Mouse (Mus musculus) lung, adult 2 months (tissue): ENCODE data around the gene Ifrd2.

ENCODE experiments used
- CTCF ChIP-seq: fragments of 200-500 bp; IDR thresholded peaks from 2 replicates; pipeline ENCODE4 v1.5.1; 2011; ENCODE audit warnings: mild to moderate bottlenecking, low read length, control low read depth; ENCODE audit not compliant: insufficient read depth
- POLR2A ChIP-seq: fragments of 200-500 bp; IDR thresholded peaks from 2 replicates; pipeline ENCODE4 v1.6.1; 2011; ENCODE audit warnings: low read depth, mild to moderate bottlenecking, control low read depth, low read length, borderline replicate concordance; ENCODE audit errors: extremely low read depth

DNA sequence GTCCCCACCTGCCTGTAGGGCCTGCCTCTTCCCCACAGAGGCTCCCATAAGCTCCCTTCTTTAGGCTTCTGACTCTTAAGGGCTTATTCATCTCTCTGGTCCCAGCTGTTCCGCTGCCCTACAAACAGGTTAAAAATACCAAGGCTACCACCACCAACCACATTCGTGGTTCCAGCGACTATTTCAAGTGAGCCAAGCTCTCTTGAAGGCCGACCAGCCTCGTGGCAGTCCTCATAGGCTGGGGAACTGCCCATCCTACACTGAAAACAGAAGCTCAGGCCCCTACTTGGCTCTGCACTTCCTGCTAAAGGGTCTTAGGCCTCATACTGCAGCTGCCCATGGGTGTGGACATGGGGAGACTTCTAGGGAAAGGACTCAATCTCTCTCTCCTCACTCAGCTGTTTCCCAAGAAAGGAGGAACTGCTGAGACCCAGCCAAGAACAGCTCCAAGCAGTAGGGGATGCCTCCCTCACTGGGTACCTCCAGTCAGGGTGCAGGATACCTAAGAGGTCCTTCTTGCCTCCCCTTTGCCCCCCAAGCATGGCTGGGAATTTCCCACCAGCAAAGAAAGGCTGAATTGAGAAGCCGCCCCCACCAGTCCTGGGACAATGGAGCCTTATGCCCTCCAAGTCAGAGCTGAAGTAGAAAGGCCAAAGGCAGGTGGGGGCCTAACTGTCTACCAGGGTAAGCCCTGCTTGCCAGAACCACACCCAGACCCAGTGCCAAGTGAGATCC is 24.2 kb downstream of the Ifrd2 start:
- TF ChIP-seq POLR2A (no peak), CTCF (no peak)
